Mouse (Mus musculus): Measurements from ENCODE around the gene Abat.

GRCm38 (mm10) chr16:8663606-8664539 lies 150.6 kb downstream of the Abat start:
- no peak for TF ChIP-seq CTCF (IDR thresholded peaks at IDR 0.05; ENCODE audit: control insufficient read depth, insufficient read depth, insufficient read length)
- no peak for TF ChIP-seq MAX (IDR thresholded peaks at IDR 0.05)
- no peak for TF ChIP-seq FOSL1 (IDR thresholded peaks at IDR 0.05; ENCODE audit: insufficient read depth, low read length, poor library complexity, severe bottlenecking)
- no peak for TF ChIP-seq USF1 (IDR thresholded peaks at IDR 0.05; ENCODE audit: low read depth)
- no peak for TF ChIP-seq MYOD1 (IDR thresholded peaks at IDR 0.05; ENCODE audit: control insufficient read depth, insufficient read length, low read depth)

Data from C2C12 (cell line).